Mouse (Mus musculus) bone marrow macrophage, adult 2 months (primary cell): ENCODE results near the gene Psg26.
"Not testable (repeated sequence)": the region's sequence is repeated elsewhere in the genome, so short reads cannot be mapped to it uniquely, and the experiment has no call there.

Source experiments
- CTCF ChIP-seq: IDR thresholded peaks from 2 replicates; pipeline ENCODE4 v1.5.1; 2012; ENCODE audit warnings: low read depth, mild to moderate bottlenecking, low read length, moderate library complexity
- POLR2A ChIP-seq: IDR thresholded peaks from 2 replicates; pipeline ENCODE4 v1.6.1; 2012; ENCODE audit warnings: mild to moderate bottlenecking, low read depth, low read length, borderline replicate concordance

DNA sequence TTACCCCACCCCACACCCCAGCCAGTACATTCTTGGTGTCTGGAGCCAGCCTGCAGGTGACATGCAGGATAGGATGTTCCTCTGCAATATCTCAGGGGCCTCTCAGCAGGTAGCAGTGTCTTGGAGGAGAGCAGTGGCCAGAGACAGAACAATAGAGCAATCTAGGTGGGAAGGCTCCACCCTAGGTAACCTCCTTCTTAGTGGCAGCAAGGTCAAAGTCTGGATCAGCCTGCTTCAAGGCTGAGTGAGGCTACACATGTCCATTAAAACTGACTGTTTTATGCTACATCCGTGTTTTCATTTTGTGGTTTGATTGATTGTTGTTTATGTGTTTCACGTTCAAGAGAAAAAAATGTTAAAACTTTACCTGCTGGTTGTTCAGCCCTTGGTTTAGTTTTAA lies 28.4 kb upstream of the Psg26 start:
- TF ChIP-seq CTCF, POLR2A: not testable (repeated sequence)
